Mouse (Mus musculus): ENCODE results near the gene Olfr643.

DNA sequence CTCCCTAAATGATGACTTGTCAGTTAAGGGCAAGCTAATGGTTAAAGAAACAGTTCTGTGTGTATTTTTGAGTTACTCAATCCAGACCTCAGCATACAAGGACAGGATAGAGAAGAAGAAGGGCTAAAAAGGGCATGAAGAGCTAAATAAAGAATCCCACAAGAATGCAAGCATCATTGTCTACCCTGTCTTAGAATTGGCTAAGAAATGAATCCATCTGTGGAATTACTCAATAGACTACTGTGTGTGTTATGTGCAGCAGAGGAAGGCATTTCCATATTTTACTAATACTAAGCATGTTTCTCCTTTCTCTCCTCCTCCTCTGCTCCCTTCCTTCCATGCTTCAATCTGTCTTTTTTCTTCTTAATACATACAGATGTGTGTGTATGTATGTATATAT lies 138.1 kb downstream of the Olfr643 start:
- TF ChIP-seq CTCF (IDR thresholded peaks at IDR 0.05; ENCODE audit: insufficient read depth, low read length), result no peak
- no peak for TF ChIP-seq POLR2A (IDR thresholded peaks at IDR 0.05; ENCODE audit: borderline replicate concordance, extremely low read depth, low read depth, low read length)
